Mouse (Mus musculus) spleen, postnatal 4 days (tissue): ENCODE results near the gene 4930452B06Rik.

ENCODE experiments used
- DNase-seq, 2 experiments: peaks; one replicate each; pipeline ENCODE4 v3.0.0; 2022; ENCODE audit warnings: low spot score in 2 of 2

The 4930452B06Rik gene

GRCm38 (mm10) chr14:8459759-8460158 lies 206.3 kb downstream of the 4930452B06Rik start:
- no peak for DNase-seq

GRCm38 (mm10) chr14:8451117-8451516 lies 214.9 kb downstream of the 4930452B06Rik start:
- no peak for DNase-seq

GRCm38 (mm10) chr14:8450342-8450741 lies 215.7 kb downstream of the 4930452B06Rik start:
- no peak for DNase-seq

GRCm38 (mm10) chr14:8449299-8449698 lies 216.7 kb downstream of the 4930452B06Rik start:
- DNase-seq = no peak

- no peak for DNase-seq
Observed at GRCm38 (mm10) chr14:8447352-8447751, 218.7 kb downstream of the 4930452B06Rik start.

GRCm38 (mm10) chr14:8444363-8444762 lies 221.7 kb downstream of the 4930452B06Rik start:
- DNase-seq = no peak

GRCm38 (mm10) chr14:8442691-8443090 lies 223.3 kb downstream of the 4930452B06Rik start:
- no peak for DNase-seq

- DNase-seq = no peak
Observed at GRCm38 (mm10) chr14:8441623-8442022, 224.4 kb downstream of the 4930452B06Rik start.

- no peak for DNase-seq
Observed at GRCm38 (mm10) chr14:8430611-8431230, 235.3 kb downstream of the 4930452B06Rik start.

- DNase-seq = no peak
Observed at GRCm38 (mm10) chr14:8429767-8430166, 236.3 kb downstream of the 4930452B06Rik start.

GRCm38 (mm10) chr14:8422833-8423232 lies 243.2 kb downstream of the 4930452B06Rik start:
- DNase-seq = no peak

- no peak for DNase-seq
Observed at GRCm38 (mm10) chr14:8421199-8421787, 244.7 kb downstream of the 4930452B06Rik start.

GRCm38 (mm10) chr14:8418610-8419009 lies 247.4 kb downstream of the 4930452B06Rik start:
- DNase-seq = no peak

GRCm38 (mm10) chr14:8405946-8406345 lies 260.1 kb downstream of the 4930452B06Rik start:
- no peak for DNase-seq

GRCm38 (mm10) chr14:8403310-8403709 lies 262.7 kb downstream of the 4930452B06Rik start:
- DNase-seq = no peak

- no peak for DNase-seq
Observed at GRCm38 (mm10) chr14:8398507-8398906, 267.5 kb downstream of the 4930452B06Rik start.

GRCm38 (mm10) chr14:8395690-8396287 lies 270.3 kb downstream of the 4930452B06Rik start:
- DNase-seq = no peak

- DNase-seq = no peak
Observed at GRCm38 (mm10) chr14:8392181-8392825, 273.7 kb downstream of the 4930452B06Rik start.
